Mouse (Mus musculus) liver, embryonic 14.5 days (tissue): ENCODE measurements around the gene Adgrf3. TPM values are rescaled to one million over a fixed set of nuclear protein-coding genes. Genes with fewer than 3 reads are reported as not detected.
A peak's percentile ranks its signal among the peaks of the same experiment; 100 is the strongest.

ENCODE experiments used
- ATAC-seq: fragments of 200-750 bp; cut with Nextera tagmentation; 2 replicates; pipeline ENCODE4 v1.8.0; 2017; ENCODE audit warnings: moderate number of reproducible peaks, mild to moderate bottlenecking, moderate library complexity; ENCODE audit not compliant: insufficient read depth
- DNase-seq, 3 experiments: peaks; one replicate each; pipeline ENCODE4 v3.0.0-alpha.2; 2012 to 2013; ENCODE audit warnings: low read depth in 3 of 3, low spot score in 3 of 3
- H3K27ac ChIP-seq: fragments of 300-500 bp; sonication (generic); 2 replicates; pipeline ENCODE4 v1.5.1; 2014; ENCODE audit warnings: moderate library complexity, mild to moderate bottlenecking, control low read depth, inconsistent platforms
- H3K27me3 ChIP-seq: fragments of 300-500 bp; sonication (generic); 2 replicates; pipeline ENCODE4 v1.6.1; 2014; ENCODE audit warnings: mild to moderate bottlenecking, low read length, moderate library complexity; ENCODE audit not compliant: control insufficient read depth, insufficient read depth
- H3K36me3 ChIP-seq: fragments of 300-500 bp; sonication (generic); replicated peaks from 2 replicates; pipeline ENCODE4 v1.6.1; 2014; ENCODE audit warnings: low read depth; ENCODE audit not compliant: control insufficient read depth, insufficient read depth
- H3K4me1 ChIP-seq, 2 experiments: fragments of 200-500 bp in 1 of 2; fragments of 300-500 bp in 1 of 2; sonication (generic) in 1 of 2; replicated peaks; 2 replicates each; pipeline ENCODE4 v1.6.1; 2012 to 2014; ENCODE audit warnings: antibody characterized with exemption in 1 of 2, inconsistent platforms in 1 of 2, low read length in 1 of 2; ENCODE audit not compliant: control insufficient read depth in 2 of 2, insufficient read depth in 2 of 2
- H3K4me2 ChIP-seq: fragments of 300-500 bp; sonication (generic); 2 replicates; pipeline ENCODE4 v1.6.1; 2014; ENCODE audit warnings: low read depth, mild to moderate bottlenecking, control low read depth, moderate library complexity
- H3K4me3 ChIP-seq, 2 experiments: fragments of 200-500 bp in 1 of 2; fragments of 300-500 bp in 1 of 2; sonication (generic) in 1 of 2; 2 replicates each; pipeline ENCODE4 v1.5.1; 2012 to 2014; ENCODE audit warnings: low read depth in 2 of 2, low read length in 2 of 2, mild to moderate bottlenecking in 2 of 2, control low read depth in 1 of 2, inconsistent platforms in 1 of 2, moderate library complexity in 1 of 2; ENCODE audit not compliant: insufficient read depth in 1 of 2
- H3K9ac ChIP-seq: fragments of 300-500 bp; sonication (generic); replicated peaks from 2 replicates; pipeline ENCODE4 v1.6.1; 2014; ENCODE audit warnings: mild to moderate bottlenecking, control low read depth, moderate library complexity
- H3K9me3 ChIP-seq: fragments of 300-500 bp; sonication (generic); 2 replicates; pipeline ENCODE4 v1.6.1; 2016; ENCODE audit warnings: low read length, mixed read lengths; ENCODE audit not compliant: control insufficient read depth
- CTCF ChIP-seq: IDR thresholded peaks from 2 replicates; pipeline ENCODE4 v1.5.1; 2016; ENCODE audit warnings: antibody characterized with exemption, low read depth, control low read depth
- EP300 ChIP-seq: IDR thresholded peaks from 2 replicates; pipeline ENCODE4 v1.6.1; 2016; ENCODE audit warnings: antibody characterized with exemption, low read depth
- WGBS: fragments of 180-500 bp; shearing (Covaris S2); extraction: QIAGEN DNeasy Blood & Tissue Kit; methylation state at CpG from one replicate; pipeline ENCODE4 v1.1.7; 2014; ENCODE audit not compliant: insufficient replicate concordance; 5-methylcytosine and 5-hydroxymethylcytosine counted together
- polyA plus RNA-seq, 2 experiments: library from polyadenylated mRNA; depleted of rRNA in 1 of 2; stranded (reverse) in 1 of 2; unstranded in 1 of 2; fragments of >200 nt; fragmentation: Nextera tagmentation in 1 of 2; extraction: Ambion mirVana in 1 of 2; gene quantifications; 2 replicates each; pipeline versions ENCODE4 v1.2.1 to v1.2.3; 2012 to 2014

The Adgrf3 gene
- 0.01 and 0.02 TPM in 2 replicates for polyA plus RNA-seq (2012; rRNA removed)
- not detected in 2 replicates for polyA plus RNA-seq (2014; fragmentation: Nextera tagmentation; extraction: Ambion mirVana)

GRCm38 (mm10) chr5:30205493-30205892 lies at the start of gene Adgrf3:
Adgrf3 (minus strand) TSS chr5:30205722.
- ATAC-seq = no peak
- Histone ChIP-seq H3K4me1 (0 out of 4 replicates have a peak, but pooled peaks cover 0 to 2% of the 10 kb centered on the region in 2 experiments), H3K4me3 (no peak within 1 kb of the TSS), H3K4me2 (no peak within 1 kb of the TSS), H3K36me3 (no peaks in the 10 kb centered on the region), H3K9ac (no peak within 1 kb of the TSS), H3K9me3 (no peaks in the 10 kb centered on the region), H3K27ac (no peak within 1 kb of the TSS), H3K27me3 (no peaks in the 10 kb centered on the region)
- TF ChIP-seq CTCF (no peak), EP300 (no peak)
- DNase-seq = no peak
- 30% methylated on average over 5 of the region's 5 CpGs for WGBS

- no peak overlapping the region for H3K9ac ChIP-seq
- H3K36me3 ChIP-seq = peaks cover 6% of the 10 kb centered on the region; the same call in 1 of the 2 replicates
- WGBS = 74% methylated on average over 1 of the region's 1 CpGs
- no peak overlapping the region for H3K27ac ChIP-seq
- H3K4me2 ChIP-seq = no peak overlapping the region
- DNase-seq (no peak), ATAC-seq (no peak)
- H3K9me3 ChIP-seq = no peaks in the 10 kb centered on the region
- no peak overlapping the region for H3K4me3 ChIP-seq
- H3K4me1 ChIP-seq = peaks cover 2 to 12% of the 10 kb centered on the region in 2 experiments; a peak in 3 of 4 replicates
- no peaks in the 10 kb centered on the region for H3K27me3 ChIP-seq
- TF ChIP-seq CTCF = peak; percentile 52
- no peak for TF ChIP-seq EP300
These were observed 42.1 kb upstream of the Adgrf3 start for GRCm38 (mm10) chr5:30247666-30248065.

GRCm38 (mm10) chr5:30245861-30246416 lies 40.4 kb upstream of the Adgrf3 start:
- Histone ChIP-seq H3K27me3 (no peaks in the 10 kb centered on the region), H3K27ac (no peak overlapping the region), H3K4me1 (peaks cover 9 to 15% of the 10 kb centered on the region in 2 experiments), H3K36me3 (no peaks in the 10 kb centered on the region; the same call in 1 of the 2 replicates), H3K4me3 (no peak overlapping the region), H3K9me3 (no peaks in the 10 kb centered on the region), H3K9ac (no peak overlapping the region), H3K4me2 (no peak overlapping the region)
- WGBS = 80% methylated on average over 9 of the region's 9 CpGs
- no peak for DNase-seq
- ATAC-seq = no peak
- TF ChIP-seq CTCF (no peak), EP300 (no peak)

GRCm38 (mm10) chr5:30243741-30244140 lies 38.2 kb upstream of the Adgrf3 start:
- no peak overlapping the region for H3K4me2 ChIP-seq
- H3K36me3 ChIP-seq = no peaks in the 10 kb centered on the region
- DNase-seq = no peak
- no peak overlapping the region for H3K4me3 ChIP-seq
- no peak for ATAC-seq
- H3K9ac ChIP-seq = no peak overlapping the region
- peaks cover 17 to 23% of the 10 kb centered on the region in 2 experiments for H3K4me1 ChIP-seq
- H3K27ac ChIP-seq = no peak overlapping the region
- H3K9me3 ChIP-seq = no peaks in the 10 kb centered on the region
- TF ChIP-seq CTCF = peak; percentile 67
- TF ChIP-seq EP300 = no peak
- 28% methylated on average over 9 of the region's 9 CpGs for WGBS
- no peaks in the 10 kb centered on the region for H3K27me3 ChIP-seq

- no peak for DNase-seq
These were observed 36.9 kb upstream of the Adgrf3 start for GRCm38 (mm10) chr5:30242410-30242809.

More at GRCm38 (mm10) chr5:30242410-30242809, 36.9 kb upstream of the Adgrf3 start:
- 61% methylated on average over 1 of the region's 1 CpGs for WGBS
- no peak for ATAC-seq
- Histone ChIP-seq H3K4me3 (no peak overlapping the region), H3K27ac (no peak overlapping the region), H3K4me1 (peaks cover 17 to 23% of the 10 kb centered on the region in 2 experiments), H3K4me2 (no peak overlapping the region), H3K36me3 (no peaks in the 10 kb centered on the region; the same call in 1 of the 2 replicates), H3K9ac (no peak overlapping the region), H3K9me3 (no peaks in the 10 kb centered on the region), H3K27me3 (no peaks in the 10 kb centered on the region)
- TF ChIP-seq EP300 = no peak
- TF ChIP-seq CTCF = no peak
